Mouse (Mus musculus): ENCODE measurements at regions not wholly inside any gene's neighbourhood (a gene's known extent, or its start where the extent isn't known, plus 50 kb on each side); places are given as distances from the start of the nearest gene placed in this dataset.

DNA sequence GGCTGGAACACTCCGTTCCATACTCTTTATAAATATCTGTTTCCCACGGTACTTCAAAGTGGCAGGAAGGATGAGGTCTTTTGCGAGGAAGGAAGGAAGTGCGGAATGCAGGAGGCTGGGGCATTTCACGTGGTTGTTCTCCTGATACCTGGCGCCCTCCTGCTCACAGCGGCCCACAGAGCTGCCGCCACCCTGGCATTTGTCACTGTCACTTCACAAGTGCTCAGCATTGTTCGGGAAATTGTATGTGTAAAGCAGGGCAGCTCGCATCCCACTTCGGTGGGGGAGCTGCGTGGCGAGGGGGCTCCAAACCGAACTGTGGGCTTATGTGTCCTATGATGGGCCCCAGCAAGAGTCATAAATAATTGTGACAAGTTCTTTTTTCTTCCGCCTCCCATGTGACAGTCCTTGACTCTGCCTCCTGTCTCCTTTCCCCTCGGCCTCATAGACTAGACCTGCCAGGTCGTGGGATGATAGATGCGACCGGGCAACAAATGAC lies 248.9 kb upstream of the Zfp64 start:
- Histone ChIP-seq H3K4me2 (replicated peaks; ENCODE audit: low read depth) (no peak overlapping the region), H3K4me3 (ENCODE audit: low read depth, low read length) (no peak overlapping the region), H3K9me3 (ENCODE audit: control insufficient read depth) (no peaks in the 10 kb centered on the region), H3K36me3 (ENCODE audit: control insufficient read depth, insufficient read depth) (no peaks in the 10 kb centered on the region), H3K9ac (ENCODE audit: low read depth, low read length) (no peak overlapping the region), H3K27me3 (replicated peaks; ENCODE audit: control insufficient read depth, insufficient read depth, low read length) (no peaks in the 10 kb centered on the region), H3K4me1 (replicated peaks; ENCODE audit: control insufficient read depth, insufficient read depth, low read length) (no peaks in the 10 kb centered on the region), H3K27ac (ENCODE audit: low read depth, low read length) (no peak overlapping the region)
- WGBS: 37% methylated on average over 19 of the region's 19 CpGs
- no peak for TF ChIP-seq CTCF (IDR thresholded peaks at IDR 0.05; ENCODE audit: low read depth)
- no peak for ATAC-seq

DNA sequence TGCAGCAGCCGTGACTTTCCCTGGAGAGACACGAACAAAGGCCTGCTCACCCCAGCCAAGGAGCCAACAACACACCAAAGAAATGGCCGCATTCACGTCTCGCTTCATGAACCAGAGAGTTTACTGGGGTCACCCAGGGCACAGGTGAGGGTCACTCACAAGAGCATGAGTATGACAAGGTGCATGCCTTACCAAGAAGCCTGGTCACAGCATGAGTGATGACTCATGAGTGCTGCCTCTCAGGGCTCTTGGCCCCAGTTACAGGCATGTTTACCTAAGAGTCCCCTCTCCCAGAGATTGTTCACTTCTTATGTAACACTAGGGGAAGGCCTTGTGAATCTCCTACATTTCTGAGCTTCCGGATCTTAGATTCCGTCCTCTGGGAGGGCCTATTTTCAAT lies 236.6 kb upstream of the Zfp64 start:
- Histone ChIP-seq H3K4me1 (replicated peaks; ENCODE audit: control insufficient read depth, insufficient read depth, low read length) (no peaks in the 10 kb centered on the region), H3K4me2 (replicated peaks; ENCODE audit: low read depth) (no peak overlapping the region), H3K9ac (ENCODE audit: low read depth, low read length) (no peak overlapping the region), H3K9me3 (ENCODE audit: control insufficient read depth) (no peaks in the 10 kb centered on the region), H3K36me3 (ENCODE audit: control insufficient read depth, insufficient read depth) (no peaks in the 10 kb centered on the region), H3K27me3 (replicated peaks; ENCODE audit: control insufficient read depth, insufficient read depth, low read length) (no peaks in the 10 kb centered on the region), H3K27ac (ENCODE audit: low read depth, low read length) (no peak overlapping the region), H3K4me3 (ENCODE audit: low read depth, low read length) (no peak overlapping the region)
- no peak for TF ChIP-seq CTCF (IDR thresholded peaks at IDR 0.05; ENCODE audit: low read depth)
- ATAC-seq: no peak
- 87% methylated on average over 7 of the region's 7 CpGs for WGBS

DNA sequence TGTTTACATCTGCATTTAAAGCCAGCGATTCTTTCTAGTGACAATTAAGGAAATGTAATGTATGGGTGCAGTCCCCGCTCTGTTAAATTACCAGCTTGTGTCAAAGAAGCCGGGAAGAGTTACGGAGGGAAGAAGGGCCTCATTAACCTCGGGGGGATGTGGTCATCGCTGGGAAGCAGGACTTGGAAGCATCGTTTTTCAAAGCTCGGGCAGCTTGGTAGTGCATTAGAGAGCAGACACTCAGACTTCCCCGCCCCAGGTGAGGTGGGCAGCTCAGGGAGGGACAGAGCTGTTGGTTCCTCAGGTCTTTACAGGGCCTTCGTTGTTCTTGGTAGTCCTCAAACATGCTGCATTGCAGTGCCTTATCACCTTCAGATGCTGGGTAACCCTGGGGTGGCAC lies 236.1 kb upstream of the Zfp64 start:
- H3K36me3 ChIP-seq (ENCODE audit: control insufficient read depth, insufficient read depth): no peaks in the 10 kb centered on the region
- H3K4me3 ChIP-seq (ENCODE audit: low read depth, low read length): no peak overlapping the region
- H3K27ac ChIP-seq (ENCODE audit: low read depth, low read length): no peak overlapping the region
- H3K4me2 ChIP-seq (replicated peaks; ENCODE audit: low read depth): no peak overlapping the region
- 49% methylated on average over 10 of the region's 10 CpGs for WGBS
- no peak for TF ChIP-seq CTCF (IDR thresholded peaks at IDR 0.05; ENCODE audit: low read depth)
- no peaks in the 10 kb centered on the region for H3K4me1 ChIP-seq (replicated peaks; ENCODE audit: control insufficient read depth, insufficient read depth, low read length)
- H3K9ac ChIP-seq (ENCODE audit: low read depth, low read length): no peak overlapping the region
- H3K9me3 ChIP-seq (ENCODE audit: control insufficient read depth): no peaks in the 10 kb centered on the region
- no peaks in the 10 kb centered on the region for H3K27me3 ChIP-seq (replicated peaks; ENCODE audit: control insufficient read depth, insufficient read depth, low read length)
- no peak for ATAC-seq

DNA sequence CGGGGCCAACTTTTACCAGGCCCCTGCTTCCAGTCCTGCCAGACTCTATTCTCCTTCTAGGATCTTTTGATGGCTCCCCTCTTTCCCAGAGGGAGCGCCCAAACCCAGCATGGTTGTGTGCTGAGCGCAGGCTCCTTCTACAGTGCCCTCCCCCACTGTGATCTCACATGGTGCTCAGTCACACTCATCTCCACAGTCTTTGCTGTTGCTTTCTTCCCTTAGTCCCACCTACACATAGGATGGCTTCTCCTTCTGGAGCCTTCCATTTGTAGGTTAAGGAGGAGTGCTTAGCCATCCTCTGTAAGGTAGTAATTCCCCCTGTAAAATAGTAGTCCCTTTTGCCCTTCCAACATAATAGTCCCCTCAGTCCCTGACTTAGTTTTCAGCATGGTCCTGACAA lies 222.2 kb upstream of the Zfp64 start:
- no peaks in the 10 kb centered on the region for H3K4me1 ChIP-seq (replicated peaks; ENCODE audit: control insufficient read depth, insufficient read depth, low read length)
- TF ChIP-seq CTCF (IDR thresholded peaks at IDR 0.05; ENCODE audit: low read depth): no peak
- no peaks in the 10 kb centered on the region for H3K27me3 ChIP-seq (replicated peaks; ENCODE audit: control insufficient read depth, insufficient read depth, low read length)
- H3K36me3 ChIP-seq (ENCODE audit: control insufficient read depth, insufficient read depth): no peaks in the 10 kb centered on the region
- H3K9ac ChIP-seq (ENCODE audit: low read depth, low read length): no peak overlapping the region
- no peak overlapping the region for H3K27ac ChIP-seq (ENCODE audit: low read depth, low read length)
- no peak overlapping the region for H3K4me3 ChIP-seq (ENCODE audit: low read depth, low read length)
- ATAC-seq: no peak
- no peak overlapping the region for H3K4me2 ChIP-seq (replicated peaks; ENCODE audit: low read depth)
- 78% methylated on average over 3 of the region's 3 CpGs for WGBS
- H3K9me3 ChIP-seq (ENCODE audit: control insufficient read depth): no peaks in the 10 kb centered on the region

DNA sequence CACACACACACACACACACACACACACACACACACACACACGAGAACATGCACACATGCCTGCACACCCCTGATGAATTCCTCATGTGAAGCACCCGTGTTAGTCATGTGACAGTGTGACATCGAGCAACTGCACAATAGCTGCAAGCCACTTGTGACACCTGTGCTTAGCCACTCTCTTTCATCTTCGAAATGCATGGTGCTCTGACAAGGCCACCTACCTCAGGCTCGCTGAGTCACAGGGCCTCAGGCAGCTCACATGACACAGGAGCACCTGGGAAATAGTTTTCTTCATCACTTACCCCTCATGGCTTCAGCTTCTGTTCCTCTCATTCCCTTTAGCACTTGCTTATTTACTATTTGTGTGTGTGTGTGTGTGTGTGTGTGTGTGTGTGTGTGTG lies 213.4 kb upstream of the Zfp64 start:
- 60% methylated on average over 5 of the region's 5 CpGs for WGBS
- no peak for ATAC-seq
- Histone ChIP-seq H3K27me3 (replicated peaks; ENCODE audit: control insufficient read depth, insufficient read depth, low read length) (no peaks in the 10 kb centered on the region), H3K4me1 (replicated peaks; ENCODE audit: control insufficient read depth, insufficient read depth, low read length) (no peaks in the 10 kb centered on the region), H3K36me3 (ENCODE audit: control insufficient read depth, insufficient read depth) (no peaks in the 10 kb centered on the region), H3K4me2 (replicated peaks; ENCODE audit: low read depth) (no peak overlapping the region), H3K4me3 (ENCODE audit: low read depth, low read length) (no peak overlapping the region), H3K9me3 (ENCODE audit: control insufficient read depth) (no peaks in the 10 kb centered on the region), H3K27ac (ENCODE audit: low read depth, low read length) (no peak overlapping the region), H3K9ac (ENCODE audit: low read depth, low read length) (no peak overlapping the region)
- TF ChIP-seq CTCF (IDR thresholded peaks at IDR 0.05; ENCODE audit: low read depth): no peak

DNA sequence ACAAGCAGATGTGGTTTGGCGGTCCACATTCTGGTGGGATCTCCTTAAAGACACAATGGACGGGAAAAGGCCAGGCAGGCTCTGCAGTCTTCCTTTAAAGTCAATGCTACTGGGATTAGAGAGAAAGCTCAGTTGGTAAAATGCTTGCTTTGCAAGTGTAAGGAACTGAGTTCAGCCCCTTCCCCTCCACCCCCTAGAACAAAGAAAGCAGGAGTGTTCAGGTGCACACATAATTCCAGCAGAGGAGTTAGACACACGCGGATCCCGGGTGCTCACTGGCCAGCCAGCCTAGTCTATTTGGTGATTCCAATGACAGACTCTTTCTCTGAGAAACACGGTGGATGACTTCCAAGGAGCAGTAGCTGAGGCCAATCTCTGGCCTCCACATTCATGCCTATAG lies 213.0 kb upstream of the Zfp64 start:
- Histone ChIP-seq H3K9me3 (ENCODE audit: control insufficient read depth) (no peaks in the 10 kb centered on the region), H3K9ac (ENCODE audit: low read depth, low read length) (no peak overlapping the region), H3K4me1 (replicated peaks; ENCODE audit: control insufficient read depth, insufficient read depth, low read length) (no peaks in the 10 kb centered on the region), H3K4me3 (ENCODE audit: low read depth, low read length) (no peak overlapping the region), H3K36me3 (ENCODE audit: control insufficient read depth, insufficient read depth) (no peaks in the 10 kb centered on the region), H3K4me2 (replicated peaks; ENCODE audit: low read depth) (no peak overlapping the region), H3K27ac (ENCODE audit: low read depth, low read length) (no peak overlapping the region), H3K27me3 (replicated peaks; ENCODE audit: control insufficient read depth, insufficient read depth, low read length) (no peaks in the 10 kb centered on the region)
- no peak for TF ChIP-seq CTCF (IDR thresholded peaks at IDR 0.05; ENCODE audit: low read depth)
- 78% methylated on average over 6 of the region's 6 CpGs for WGBS
- no peak for ATAC-seq

DNA sequence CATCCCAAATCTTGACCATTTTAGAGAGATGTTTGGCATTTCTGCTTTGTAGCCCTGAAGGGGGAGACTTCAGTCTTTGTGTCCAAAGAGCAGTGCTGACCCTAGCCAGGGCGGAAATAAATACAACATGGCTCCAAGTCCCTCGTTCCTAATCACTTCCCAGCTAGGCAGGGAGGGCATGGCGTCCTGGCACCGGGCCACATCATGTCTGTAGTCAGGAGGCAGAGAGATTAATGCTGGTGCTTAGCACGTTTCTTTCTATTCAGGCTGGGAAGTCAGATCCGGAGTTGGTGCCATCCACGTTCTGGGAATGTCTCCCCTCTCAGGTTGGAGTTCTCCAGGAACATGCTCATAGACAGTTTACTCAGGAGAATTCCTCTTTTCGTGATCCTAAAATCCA lies 206.3 kb upstream of the Zfp64 start:
- no peak for TF ChIP-seq CTCF (IDR thresholded peaks at IDR 0.05; ENCODE audit: low read depth)
- Histone ChIP-seq H3K9ac (ENCODE audit: low read depth, low read length) (no peak overlapping the region), H3K27ac (ENCODE audit: low read depth, low read length) (no peak overlapping the region), H3K27me3 (replicated peaks; ENCODE audit: control insufficient read depth, insufficient read depth, low read length) (no peaks in the 10 kb centered on the region), H3K4me1 (replicated peaks; ENCODE audit: control insufficient read depth, insufficient read depth, low read length) (no peaks in the 10 kb centered on the region), H3K9me3 (ENCODE audit: control insufficient read depth) (no peaks in the 10 kb centered on the region), H3K36me3 (ENCODE audit: control insufficient read depth, insufficient read depth) (no peaks in the 10 kb centered on the region), H3K4me3 (ENCODE audit: low read depth, low read length) (no peak overlapping the region), H3K4me2 (replicated peaks; ENCODE audit: low read depth) (no peak overlapping the region)
- 69% methylated on average over 8 of the region's 8 CpGs for WGBS
- no peak for ATAC-seq

Data from intestine, postnatal 0 days (tissue).